Mouse (Mus musculus): ENCODE measurements around the gene Slc6a12.

GRCm38 (mm10) chr6:121343026-121343770 is at the start of gene Slc6a12:
- TF ChIP-seq CTCF (IDR thresholded peaks at IDR 0.05): no peak
- TF ChIP-seq EP300 (IDR thresholded peaks at IDR 0.05; ENCODE audit: insufficient read depth, low read depth, low read length): no peak

Data from heart, adult 2 months (tissue).